Mouse (Mus musculus) heart, embryonic 13.5 days (tissue): ENCODE results near the gene Fhad1. TPM values are rescaled to one million over a fixed set of nuclear protein-coding genes. Genes with fewer than 3 reads are reported as not detected.

Experiments used
- ATAC-seq: fragments of 200-750 bp; cut with Nextera tagmentation; 2 replicates; pipeline ENCODE4 v1.8.0; 2017; ENCODE audit warnings: moderate TSS enrichment; ENCODE audit not compliant: insufficient number of reproducible peaks, low FRiP score, low TSS enrichment; ENCODE audit errors: extremely low read depth
- H3K27ac ChIP-seq: fragments of 300-500 bp; sonication (generic); replicated peaks from 2 replicates; pipeline ENCODE4 v1.5.1; 2015; ENCODE audit warnings: moderate library complexity, mild to moderate bottlenecking, inconsistent platforms
- H3K27me3 ChIP-seq: fragments of 300-500 bp; sonication (generic); replicated peaks from 2 replicates; pipeline ENCODE4 v1.6.1; 2015; ENCODE audit warnings: mild to moderate bottlenecking, inconsistent platforms
- H3K36me3 ChIP-seq: fragments of 300-500 bp; sonication (generic); 2 replicates; pipeline ENCODE4 v1.6.1; 2015; ENCODE audit warnings: mild to moderate bottlenecking, inconsistent platforms
- H3K4me1 ChIP-seq: fragments of 300-500 bp; sonication (generic); 2 replicates; pipeline ENCODE4 v1.6.1; 2015; ENCODE audit warnings: inconsistent platforms
- H3K4me2 ChIP-seq: fragments of 300-500 bp; sonication (generic); 2 replicates; pipeline ENCODE4 v1.6.1; 2015; ENCODE audit warnings: inconsistent platforms, mild to moderate bottlenecking, moderate library complexity
- H3K4me3 ChIP-seq: fragments of 300-500 bp; sonication (generic); 2 replicates; pipeline ENCODE4 v1.5.1; 2015; ENCODE audit warnings: moderate library complexity, mild to moderate bottlenecking, inconsistent platforms
- H3K9ac ChIP-seq: fragments of 300-500 bp; sonication (generic); 2 replicates; pipeline ENCODE4 v1.6.1; 2015; ENCODE audit warnings: inconsistent platforms, mild to moderate bottlenecking, moderate library complexity
- H3K9me3 ChIP-seq: fragments of 300-500 bp; sonication (generic); 2 replicates; pipeline ENCODE4 v1.6.1; 2016; ENCODE audit warnings: inconsistent platforms
- WGBS: fragments of 180-500 bp; shearing (Covaris S2); methylation state at CpG from one replicate; pipeline ENCODE4 v1.1.7; 2015; ENCODE audit warnings: mixed read lengths; 5-methylcytosine and 5-hydroxymethylcytosine counted together
- polyA plus RNA-seq: library from polyadenylated mRNA; unstranded; fragments of >200 nt; fragmentation: Nextera tagmentation; extraction: Ambion mirVana; gene quantifications from 2 replicates; pipeline ENCODE4 v1.2.1, GENCODE M21; 2015

The Fhad1 gene
- polyA plus RNA-seq, 1 experiment from 2014 or later, result 3.6 TPM

DNA sequence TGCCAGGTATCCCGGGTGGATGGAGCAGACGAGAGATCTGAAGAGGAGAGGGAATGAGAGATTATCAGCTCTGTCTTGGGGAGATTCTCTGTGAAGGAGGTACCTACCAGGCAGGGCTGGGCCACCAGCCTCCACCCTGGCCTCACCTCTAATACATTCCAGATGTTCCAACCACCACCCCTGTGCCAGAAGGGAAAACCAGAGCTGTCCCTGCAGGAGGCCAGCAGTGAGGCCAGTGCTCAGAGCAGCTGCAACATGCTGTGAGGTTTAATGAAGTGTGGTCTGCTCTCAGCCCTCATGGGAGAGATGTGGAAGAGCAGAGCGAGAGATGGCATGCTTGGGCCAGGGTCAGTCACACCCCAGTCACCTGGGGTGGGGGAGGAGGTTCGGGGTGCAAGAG is 23.0 kb upstream of the Fhad1 start:
- Histone ChIP-seq H3K4me3 (no peak overlapping the region), H3K27ac (no peak overlapping the region), H3K27me3 (no peaks in the 10 kb centered on the region), H3K36me3 (peaks cover 25% of the 10 kb centered on the region), H3K9ac (0 out of 2 replicates have a peak overlapping the region, but pooled peaks have one; percentile 37), H3K4me2 (no peak overlapping the region), H3K9me3 (no peaks in the 10 kb centered on the region), H3K4me1 (peaks cover 41% of the 10 kb centered on the region)
- 65% methylated on average over 4 of the region's 4 CpGs for WGBS
- no peak for ATAC-seq

GRCm38 (mm10) chr4:142028533-142028932 is 13.7 kb upstream of the Fhad1 start:
- no peak for ATAC-seq
- Histone ChIP-seq H3K36me3 (peaks cover 24% of the 10 kb centered on the region), H3K9ac (peak overlapping the region; percentile 61), H3K4me3 (0 out of 2 replicates have a peak overlapping the region, but pooled peaks have one; percentile 6), H3K9me3 (no peaks in the 10 kb centered on the region), H3K4me1 (peaks cover 7% of the 10 kb centered on the region), H3K27me3 (no peaks in the 10 kb centered on the region), H3K27ac (no peak overlapping the region), H3K4me2 (peak overlapping the region; percentile 48)
- 13% methylated on average over 13 of the region's 13 CpGs for WGBS

DNA sequence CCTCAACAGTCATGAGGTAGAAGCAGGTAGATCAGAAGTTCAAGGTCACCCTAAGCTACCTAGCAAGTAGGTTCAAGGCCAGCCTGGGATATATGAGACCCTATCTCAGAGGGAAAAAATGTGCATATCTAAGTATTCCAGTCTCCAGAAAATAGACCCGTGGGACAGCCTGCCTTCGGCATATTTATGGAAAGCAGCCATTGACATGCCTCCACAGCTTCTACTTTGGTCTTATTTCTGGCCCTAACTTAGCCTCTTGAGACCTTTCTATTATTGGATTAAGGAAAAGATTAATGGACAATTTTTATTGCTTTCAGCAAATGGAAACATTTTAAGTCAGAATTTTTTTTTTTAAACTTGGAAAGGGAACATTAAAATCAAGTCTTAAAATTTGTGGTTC is 12.1 kb upstream of the Fhad1 start:
- WGBS, result 55% methylated on average over 2 of the region's 2 CpGs
- Histone ChIP-seq H3K4me1 (peaks cover 9% of the 10 kb centered on the region), H3K9me3 (no peaks in the 10 kb centered on the region), H3K36me3 (peaks cover 16% of the 10 kb centered on the region), H3K4me3 (no peak overlapping the region), H3K4me2 (no peak overlapping the region), H3K27me3 (no peaks in the 10 kb centered on the region), H3K27ac (no peak overlapping the region), H3K9ac (no peak overlapping the region)
- no peak for ATAC-seq

DNA sequence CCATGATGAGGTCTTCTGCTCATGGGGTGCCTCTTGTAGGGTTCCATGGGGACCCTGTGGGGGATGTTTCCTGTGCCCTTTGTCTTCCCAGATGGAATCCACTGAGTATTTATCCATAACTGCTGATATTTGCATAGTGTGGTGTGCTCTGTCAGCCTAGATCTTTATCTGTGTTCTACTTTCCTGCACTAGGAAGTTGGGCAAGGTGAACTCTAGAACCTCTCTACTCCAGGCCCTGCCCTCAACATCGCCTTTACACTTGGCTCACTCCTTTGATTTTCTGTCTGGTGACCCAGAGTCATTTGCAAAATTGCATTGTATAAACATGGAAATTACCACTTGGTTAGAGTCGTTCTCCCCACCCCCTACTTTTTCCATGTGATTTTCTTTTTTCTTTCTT is 9.7 kb upstream of the Fhad1 start:
- no peak for ATAC-seq
- Histone ChIP-seq H3K36me3 (no peaks in the 10 kb centered on the region), H3K4me1 (peaks cover 9% of the 10 kb centered on the region), H3K27me3 (no peaks in the 10 kb centered on the region; the same call in 1 of the 2 replicates), H3K4me3 (no peak overlapping the region), H3K27ac (no peak overlapping the region), H3K9me3 (no peaks in the 10 kb centered on the region), H3K4me2 (no peak overlapping the region), H3K9ac (no peak overlapping the region)
- WGBS, result 87% methylated on average over 2 of the region's 2 CpGs

DNA sequence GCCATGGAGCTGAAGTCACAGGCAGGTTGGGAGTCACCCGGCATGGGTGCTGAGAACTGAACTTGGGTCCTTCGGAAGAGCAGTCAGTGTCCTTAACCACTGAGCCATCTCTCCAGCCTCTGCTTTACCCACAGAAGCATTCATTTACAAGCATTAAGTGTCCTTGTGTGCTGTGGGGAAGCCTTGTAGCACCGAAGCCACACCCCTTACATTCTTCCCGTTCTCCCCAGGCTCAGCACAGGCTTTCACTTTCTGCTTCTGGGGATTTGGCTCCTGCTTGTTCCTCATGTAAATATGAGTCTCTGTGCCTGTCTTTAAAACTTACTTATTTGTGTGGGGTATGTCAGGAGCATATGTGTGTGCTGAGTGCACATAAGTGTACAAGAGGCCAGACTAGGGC is 8.3 kb upstream of the Fhad1 start:
- WGBS, result 68% methylated on average over 4 of the region's 4 CpGs
- Histone ChIP-seq H3K4me3 (no peak overlapping the region), H3K36me3 (no peaks in the 10 kb centered on the region), H3K9me3 (no peaks in the 10 kb centered on the region), H3K9ac (no peak overlapping the region), H3K4me2 (no peak overlapping the region), H3K27me3 (no peaks in the 10 kb centered on the region; the same call in 1 of the 2 replicates), H3K4me1 (peaks cover 10% of the 10 kb centered on the region), H3K27ac (no peak overlapping the region)
- no peak for ATAC-seq

- Histone ChIP-seq H3K9me3 (no peaks in the 10 kb centered on the region), H3K4me2 (peak overlapping the region; percentile 59), H3K27me3 (peaks cover 35% of the 10 kb centered on the region), H3K4me1 (peaks cover 47% of the 10 kb centered on the region), H3K9ac (peak overlapping the region; percentile 33; the same call in 1 of the 2 replicates), H3K27ac (peak overlapping the region; percentile 39; the same call in 1 of the 2 replicates), H3K4me3 (peak overlapping the region; percentile 24), H3K36me3 (no peaks in the 10 kb centered on the region)
- WGBS, result 4% methylated on average over 15 of the region's 15 CpGs
- ATAC-seq, result peak; percentile 66
Measured at GRCm38 (mm10) chr4:142017686-142018085, 2.8 kb upstream of the Fhad1 start.

GRCm38 (mm10) chr4:142011236-142011635 is 3.6 kb downstream of the Fhad1 start:
- H3K27me3 ChIP-seq, result peaks cover 33% of the 10 kb centered on the region
- WGBS, result 84% methylated on average over 13 of the region's 13 CpGs
- H3K36me3 ChIP-seq, result no peaks in the 10 kb centered on the region
- ATAC-seq, result no peak
- H3K4me1 ChIP-seq, result peaks cover 31% of the 10 kb centered on the region
- no peak overlapping the region for H3K4me2 ChIP-seq
- no peak overlapping the region for H3K9ac ChIP-seq
- no peak overlapping the region for H3K27ac ChIP-seq
- H3K9me3 ChIP-seq, result no peaks in the 10 kb centered on the region
- no peak overlapping the region for H3K4me3 ChIP-seq

GRCm38 (mm10) chr4:142010441-142010840 is 4.4 kb downstream of the Fhad1 start:
- Histone ChIP-seq H3K27me3 (peaks cover 26% of the 10 kb centered on the region), H3K9ac (no peak overlapping the region), H3K4me3 (no peak overlapping the region), H3K4me2 (no peak overlapping the region), H3K4me1 (peaks cover 23% of the 10 kb centered on the region), H3K27ac (no peak overlapping the region), H3K36me3 (no peaks in the 10 kb centered on the region), H3K9me3 (no peaks in the 10 kb centered on the region)
- WGBS, result 71% methylated on average over 7 of the region's 7 CpGs
- ATAC-seq, result no peak

GRCm38 (mm10) chr4:142008206-142008605 is 6.7 kb downstream of the Fhad1 start:
- no peaks in the 10 kb centered on the region for H3K36me3 ChIP-seq
- H3K4me3 ChIP-seq, result no peak overlapping the region
- no peaks in the 10 kb centered on the region for H3K9me3 ChIP-seq
- H3K4me1 ChIP-seq, result peaks cover 10% of the 10 kb centered on the region
- peaks cover 9% of the 10 kb centered on the region for H3K27me3 ChIP-seq
- no peak for ATAC-seq
- H3K9ac ChIP-seq, result no peak overlapping the region
- WGBS, result 84% methylated on average over 11 of the region's 11 CpGs
- H3K27ac ChIP-seq, result no peak overlapping the region
- H3K4me2 ChIP-seq, result no peak overlapping the region

GRCm38 (mm10) chr4:142000581-142000980 is 14.3 kb downstream of the Fhad1 start:
- 57% methylated on average over 9 of the region's 9 CpGs for WGBS
- no peaks in the 10 kb centered on the region for H3K9me3 ChIP-seq
- H3K4me1 ChIP-seq, result peaks cover 6% of the 10 kb centered on the region; the same call in 1 of the 2 replicates
- H3K36me3 ChIP-seq, result no peaks in the 10 kb centered on the region
- H3K4me3 ChIP-seq, result no peak overlapping the region
- H3K9ac ChIP-seq, result no peak overlapping the region
- H3K4me2 ChIP-seq, result no peak overlapping the region
- no peak for ATAC-seq
- no peak overlapping the region for H3K27ac ChIP-seq
- no peaks in the 10 kb centered on the region for H3K27me3 ChIP-seq

- no peak for ATAC-seq
- peaks cover 6% of the 10 kb centered on the region; the same call in 1 of the 2 replicates for H3K4me1 ChIP-seq
- WGBS, result 54% methylated on average over 7 of the region's 7 CpGs
- no peak overlapping the region for H3K4me3 ChIP-seq
- H3K36me3 ChIP-seq, result no peaks in the 10 kb centered on the region
- no peaks in the 10 kb centered on the region for H3K9me3 ChIP-seq
- H3K27ac ChIP-seq, result no peak overlapping the region
- no peaks in the 10 kb centered on the region for H3K27me3 ChIP-seq
- no peak overlapping the region for H3K4me2 ChIP-seq
- H3K9ac ChIP-seq, result no peak overlapping the region
Measured at GRCm38 (mm10) chr4:141999494-142000074, 15.3 kb downstream of the Fhad1 start.

DNA sequence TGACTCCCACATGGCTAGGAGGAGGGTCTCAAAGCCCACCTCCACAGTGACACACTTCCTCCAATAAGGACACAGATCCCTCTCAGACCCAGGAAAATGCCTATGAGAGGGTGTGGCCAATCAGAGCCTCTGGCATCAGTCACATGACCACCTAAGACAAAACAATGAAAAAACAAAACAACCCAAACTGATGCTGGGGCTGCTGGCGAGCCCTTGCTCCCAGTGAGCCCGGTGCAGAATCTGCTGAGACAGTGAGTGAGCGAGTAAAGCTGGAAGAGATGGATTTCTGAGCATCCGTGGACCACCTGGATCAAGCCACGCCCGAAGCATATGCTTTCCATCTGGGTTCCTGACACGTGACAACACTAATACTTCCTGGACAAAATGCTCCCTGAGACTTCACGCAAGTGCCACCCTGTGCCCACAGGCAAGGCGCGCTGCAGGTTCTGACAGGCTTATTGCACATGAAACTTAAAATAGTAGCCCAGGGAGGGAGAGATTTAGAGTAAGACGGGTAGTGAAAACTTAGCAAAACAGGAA is 16.5 kb downstream of the Fhad1 start:
- Histone ChIP-seq H3K4me1 (peaks cover 6% of the 10 kb centered on the region; the same call in 1 of the 2 replicates), H3K27ac (no peak overlapping the region), H3K4me3 (peak overlapping the region; percentile 32), H3K27me3 (no peaks in the 10 kb centered on the region), H3K36me3 (no peaks in the 10 kb centered on the region), H3K4me2 (peak overlapping the region; percentile 53), H3K9me3 (no peaks in the 10 kb centered on the region), H3K9ac (no peak overlapping the region)
- 28% methylated on average over 11 of the region's 11 CpGs for WGBS
- ATAC-seq, result no peak
